Mouse (Mus musculus) adrenal gland, postnatal 0 days (tissue): ENCODE results near the gene Fahd1. TPM values are rescaled to one million over a fixed set of nuclear protein-coding genes. Genes with fewer than 3 reads are reported as not detected.

Experiments used
- polyA plus RNA-seq: library from polyadenylated mRNA; unstranded; fragments of >200 nt; fragmentation: Nextera tagmentation; extraction: Ambion mirVana; gene quantifications from 2 replicates; pipeline ENCODE4 v1.2.1, GENCODE M21; 2015

The Fahd1 gene
- 19.9 and 26.7 TPM in 2 replicates for polyA plus RNA-seq

DNA sequence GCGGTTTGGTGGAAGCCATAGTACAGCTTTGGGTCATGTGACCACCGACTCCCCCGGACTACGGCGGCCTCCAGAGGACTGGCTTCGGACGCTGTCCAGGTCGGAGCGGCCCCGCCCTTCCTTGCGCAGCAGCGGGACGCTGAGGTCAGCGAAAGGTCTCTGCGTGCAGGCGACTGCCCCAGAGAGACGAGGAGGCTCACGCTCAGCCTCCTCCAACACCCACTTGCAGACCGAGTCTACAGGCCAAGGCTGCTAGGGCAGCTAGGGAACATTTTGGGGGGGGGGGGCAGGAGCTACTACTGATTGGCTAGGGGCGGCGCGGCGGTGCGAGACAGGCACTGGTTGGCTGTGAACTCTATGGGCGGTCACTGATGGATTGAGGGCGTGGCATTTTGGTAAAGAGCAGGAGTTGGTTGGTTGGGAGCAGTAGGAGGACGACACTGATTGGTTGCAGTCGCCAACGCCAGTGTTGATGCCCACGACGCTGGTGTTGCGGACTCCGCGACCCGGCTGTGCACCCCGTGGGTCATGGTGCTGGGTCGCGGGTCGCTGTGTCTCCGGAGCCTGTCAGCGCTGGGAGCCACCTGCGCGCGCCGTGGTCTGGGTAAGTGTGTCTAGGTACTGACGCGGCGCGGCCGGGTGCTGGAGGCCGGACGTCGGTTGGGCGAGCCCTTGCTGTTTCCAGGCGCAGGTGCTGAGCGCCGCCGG lies at the start of gene Fahd1:
Fahd1 (minus strand) TSS at position 300 of the 708 bp plus-strand sequence.

GRCm38 (mm10) chr17:24896241-24896992 lies 46.3 kb upstream of the Fahd1 start, which contains the start of gene Nme3:
Gene Nme3, plus strand, starts transcription at chr17:24896500.

GRCm38 (mm10) chr17:24894995-24895547 lies 44.9 kb upstream of the Fahd1 start, which contains the start of the genes Eme2 and Mrps34:
Gene Eme2, minus strand, starts transcription at chr17:24895087.
Gene Mrps34, plus strand, starts transcription at chr17:24895116.

GRCm38 (mm10) chr17:24886134-24886931 lies 36.2 kb upstream of the Fahd1 start, which contains the start of the genes Nubp2 and Spsb3:
Gene Nubp2, minus strand, starts transcription at chr17:24886349.
Gene Spsb3, plus strand, starts transcription at chr17:24886643.

GRCm38 (mm10) chr17:24865776-24866175 lies 15.6 kb upstream of the Fahd1 start, which contains the start of gene Igfals:
Gene Igfals, plus strand, starts transcription at chr17:24865997.

GRCm38 (mm10) chr17:24839842-24840241 lies 10.3 kb downstream of the Fahd1 start, which contains the start of gene Hagh:
Gene Hagh, plus strand, starts transcription at chr17:24840143.

DNA sequence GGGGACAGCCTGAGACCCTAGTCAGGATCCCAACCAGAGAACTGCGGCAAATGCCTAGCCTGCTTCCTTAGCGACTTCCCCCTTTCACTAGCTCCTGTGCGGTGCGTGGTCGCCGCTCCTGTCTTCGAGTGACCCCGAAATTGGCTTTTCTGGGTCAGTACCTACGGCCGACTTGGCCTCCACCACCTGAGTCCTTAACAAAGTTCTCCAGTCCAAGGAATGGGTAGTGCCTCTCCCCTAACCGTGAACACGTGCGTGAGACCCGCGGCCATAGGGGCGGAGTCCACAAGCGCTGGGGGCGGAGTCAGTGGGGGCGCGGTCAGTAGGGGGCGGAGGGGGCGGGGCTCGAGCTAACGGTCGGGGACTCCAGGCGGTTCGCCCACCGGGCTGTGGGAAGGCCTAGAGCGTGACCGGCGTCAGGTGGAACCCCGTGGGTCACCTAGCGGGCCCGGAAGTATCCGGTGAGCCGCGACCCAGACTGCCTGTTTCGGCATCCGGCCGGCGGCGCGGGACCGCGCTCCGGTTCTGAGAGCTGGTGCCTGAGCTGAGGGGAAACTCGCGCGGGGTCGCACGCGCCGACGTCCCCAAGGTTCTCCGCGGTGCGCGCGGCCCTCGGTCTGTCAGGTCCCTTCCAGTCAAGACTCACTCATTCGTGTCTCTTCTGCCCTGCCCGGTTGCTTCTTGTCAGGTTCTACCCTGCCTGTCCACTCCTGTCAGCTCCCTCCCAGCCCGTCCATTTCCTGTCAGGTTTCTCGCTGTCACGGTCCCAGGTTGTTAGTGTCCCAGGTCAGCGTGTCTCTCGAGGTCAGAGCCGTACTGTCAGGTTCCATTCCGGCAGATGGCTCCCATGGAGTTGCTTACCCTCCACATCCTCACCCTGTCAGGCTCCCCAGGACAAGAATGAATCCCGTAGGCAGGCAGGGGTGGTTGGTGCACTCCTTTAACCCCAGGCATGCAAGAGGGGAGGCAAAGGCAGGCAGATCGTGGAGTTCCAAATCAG lies 45.9 kb downstream of the Fahd1 start, which contains the start of gene Meiob:
Meiob (plus strand) TSS at position 338 of the 1,000 bp plus-strand sequence.

Other genes with a start within 250 kb of the Fahd1 start
- gene Tsc2, start 217.7 kb downstream of the Fahd1 start, polyA plus RNA-seq: 20.9 and 23.8 TPM in 2 replicates
- 13.6 and 14.1 TPM in 2 replicates for gene Nthl1, start 217.7 kb downstream of the Fahd1 start, polyA plus RNA-seq
- 61.7 and 66.2 TPM in 2 replicates for gene Slc9a3r2, start 200.0 kb downstream of the Fahd1 start, polyA plus RNA-seq
- not detected in 2 replicates for gene Npw, start 191.9 kb downstream of the Fahd1 start, polyA plus RNA-seq
- gene Zfp598, start 180.7 kb downstream of the Fahd1 start, polyA plus RNA-seq: 11.8 and 14.9 TPM in 2 replicates
- 14.5 and 51.8 TPM in 2 replicates for gene Syngr3, start 160.4 kb downstream of the Fahd1 start, polyA plus RNA-seq
- 36.3 and 36.6 TPM in 2 replicates for gene Gfer, start 154.2 kb downstream of the Fahd1 start, polyA plus RNA-seq
- 1.6 and 2.0 TPM in 2 replicates for gene Noxo1, start 154.1 kb downstream of the Fahd1 start, polyA plus RNA-seq
- gene Tbl3, start 142.7 kb downstream of the Fahd1 start, polyA plus RNA-seq: 21.3 and 34.2 TPM in 2 replicates
- not detected in 2 replicates for gene Rnf151, start 132.3 kb downstream of the Fahd1 start, polyA plus RNA-seq
- gene Rps2, start 132.2 kb downstream of the Fahd1 start, polyA plus RNA-seq: 872 and 948 TPM in 2 replicates
- gene Ndufb10, start 125.9 kb downstream of the Fahd1 start, polyA plus RNA-seq: 222 and 254 TPM in 2 replicates
- gene Rpl3l, start 122.5 kb downstream of the Fahd1 start, polyA plus RNA-seq: 0.46 and 0.58 TPM in 2 replicates
- 47.7 and 55.8 TPM in 2 replicates for gene Msrb1, start 113.7 kb downstream of the Fahd1 start, polyA plus RNA-seq
- 4.2 and 12.5 TPM in 2 replicates for gene Hs3st6, start 97.4 kb downstream of the Fahd1 start, polyA plus RNA-seq
- 1.0 and 1.3 TPM in 2 replicates for gene Meiob, start 46.1 kb downstream of the Fahd1 start, polyA plus RNA-seq
- gene Hagh, start 10.2 kb downstream of the Fahd1 start, polyA plus RNA-seq: 56.0 and 73.6 TPM in 2 replicates
- 0.32 and 0.88 TPM in 2 replicates for gene Igfals, start 15.6 kb upstream of the Fahd1 start, polyA plus RNA-seq
- gene Nubp2, start 36.0 kb upstream of the Fahd1 start, polyA plus RNA-seq: 47.2 and 66.1 TPM in 2 replicates
- 35.1 and 41.0 TPM in 2 replicates for gene Spsb3, start 36.3 kb upstream of the Fahd1 start, polyA plus RNA-seq
- gene Eme2, start 44.7 kb upstream of the Fahd1 start, polyA plus RNA-seq: 23.7 and 39.5 TPM in 2 replicates
- 124 and 213 TPM in 2 replicates for gene Mrps34, start 44.8 kb upstream of the Fahd1 start, polyA plus RNA-seq
- 122 and 135 TPM in 2 replicates for gene Nme3, start 46.1 kb upstream of the Fahd1 start, polyA plus RNA-seq
- 22.8 and 25.6 TPM in 2 replicates for gene Mapk8ip3, start 86.6 kb upstream of the Fahd1 start, polyA plus RNA-seq
- 40.1 and 42.0 TPM in 2 replicates for gene Jpt2, start 110.3 kb upstream of the Fahd1 start, polyA plus RNA-seq
- gene Cramp1l, start 165.4 kb upstream of the Fahd1 start, polyA plus RNA-seq: 4.4 and 4.6 TPM in 2 replicates
- 9.8 and 14.3 TPM in 2 replicates for gene Ift140, start 165.7 kb upstream of the Fahd1 start, polyA plus RNA-seq
- 47.0 and 48.5 TPM in 2 replicates for gene Tmem204, start 233.2 kb upstream of the Fahd1 start, polyA plus RNA-seq